Mouse (Mus musculus) myocyte (in vitro differentiated cells): ENCODE data around the gene Cldn22. TPM values are rescaled to one million over a fixed set of nuclear protein-coding genes. Genes with fewer than 3 reads are reported as not detected.
A peak's percentile ranks its signal among the peaks of the same experiment; 100 is the strongest.

Experiments used
- H3K27me3 ChIP-seq: one replicate; pipeline ENCODE4 v1.6.1; 2011; ENCODE audit not compliant: control insufficient read depth, insufficient read depth, insufficient read length
- H3K36me3 ChIP-seq: one replicate; pipeline ENCODE4 v1.6.1; 2011; ENCODE audit not compliant: control insufficient read depth, insufficient read depth
- H3K4me2 ChIP-seq: one replicate; pipeline ENCODE4 v1.6.1; 2011; ENCODE audit warnings: low read depth, control low read depth
- H3K4me3 ChIP-seq: one replicate; pipeline ENCODE4 v1.5.1; 2011; ENCODE audit warnings: mild to moderate bottlenecking, control low read depth, moderate library complexity
- H3K79me2 ChIP-seq: one replicate; pipeline ENCODE4 v1.6.1; 2011; ENCODE audit not compliant: control insufficient read depth, insufficient read depth
- H3ac ChIP-seq: one replicate; pipeline ENCODE4 v1.6.1; 2011; ENCODE audit not compliant: control insufficient read depth, insufficient read length
- CEBPB ChIP-seq: IDR thresholded peaks from 2 replicates; pipeline ENCODE4 v1.6.1; 2011; ENCODE audit warnings: mild to moderate bottlenecking, moderate library complexity; ENCODE audit not compliant: poor library complexity, insufficient read depth, severe bottlenecking
- E2F4 ChIP-seq: IDR thresholded peaks from one replicate; pipeline ENCODE4 v1.6.1; 2011; ENCODE audit warnings: mild to moderate bottlenecking, control low read depth, moderate library complexity; ENCODE audit not compliant: insufficient read depth
- MAX ChIP-seq: IDR thresholded peaks from one replicate; pipeline ENCODE4 v1.6.1; 2011; ENCODE audit warnings: low read depth, mild to moderate bottlenecking, control low read depth
- MYOD1 ChIP-seq, 3 experiments: IDR thresholded peaks; one replicate each; pipeline ENCODE4 v1.6.1; 2011; ENCODE audit warnings: control low read depth in 2 of 3, low read depth in 2 of 3, mild to moderate bottlenecking in 2 of 3, moderate library complexity in 1 of 3; ENCODE audit not compliant: insufficient read length in 2 of 3, control insufficient read depth in 1 of 3
- MYOG ChIP-seq, 3 experiments: IDR thresholded peaks; one replicate each; pipeline ENCODE4 v1.6.1; 2011; ENCODE audit warnings: control low read depth in 2 of 3, low read depth in 2 of 3, mild to moderate bottlenecking in 2 of 3; ENCODE audit not compliant: insufficient read length in 2 of 3, control insufficient read depth in 1 of 3, insufficient read depth in 1 of 3
- POLR2A ChIP-seq: IDR thresholded peaks from one replicate; pipeline ENCODE4 v1.6.1; 2011; ENCODE audit warnings: low read depth, mild to moderate bottlenecking, control low read depth, moderate library complexity; ENCODE audit not compliant: insufficient read length
- POLR2AphosphoS2 ChIP-seq: IDR thresholded peaks from one replicate; pipeline ENCODE4 v1.6.1; 2011; ENCODE audit warnings: low read depth, control low read depth; ENCODE audit not compliant: insufficient read length
- REST ChIP-seq: IDR thresholded peaks from one replicate; pipeline ENCODE4 v1.6.1; 2011; ENCODE audit warnings: mild to moderate bottlenecking, control low read depth, moderate library complexity; ENCODE audit not compliant: insufficient read depth, insufficient read length
- SRF ChIP-seq: IDR thresholded peaks from one replicate; pipeline ENCODE4 v1.6.1; 2011; ENCODE audit warnings: low read depth; ENCODE audit not compliant: control insufficient read depth, insufficient read length
- TCF12 ChIP-seq: IDR thresholded peaks from one replicate; pipeline ENCODE4 v1.6.1; 2011; ENCODE audit warnings: mild to moderate bottlenecking, control low read depth; ENCODE audit not compliant: poor library complexity, insufficient read depth, severe bottlenecking
- TCF3 ChIP-seq: IDR thresholded peaks from one replicate; pipeline ENCODE4 v1.6.1; 2011; ENCODE audit warnings: low read depth, control low read depth; ENCODE audit not compliant: insufficient read length
- USF1 ChIP-seq: IDR thresholded peaks from one replicate; pipeline ENCODE4 v1.6.1; 2011; ENCODE audit warnings: low read depth, mild to moderate bottlenecking, control low read depth, moderate library complexity
- polyA plus RNA-seq: library from polyadenylated mRNA; unstranded; fragments of >200 nt; fragmentation: generic; extraction: Trizol; gene quantifications from one replicate; pipeline ENCODE4 v1.2.1, GENCODE M21; 2012; ENCODE audit warnings: missing spikeins

The Cldn22 gene
- polyA plus RNA-seq, 1 experiment = not detected

GRCm38 (mm10) chr8:47851824-47852502 is 27.7 kb downstream of the Cldn22 start:
- Histone ChIP-seq H3K79me2 (no peaks in the 10 kb centered on the region), H3ac (no peak overlapping the region), H3K27me3 (no peaks in the 10 kb centered on the region), H3K36me3 (peaks cover 22% of the 10 kb centered on the region), H3K4me3 (no peak overlapping the region), H3K4me2 (peak overlapping the region; percentile 32)
- TF ChIP-seq CEBPB (no peak), TCF12 (no peak), E2F4 (no peak), MYOD1 (IDR thresholded peaks at IDR 0.05; ENCODE audit: control insufficient read depth in 1 of 3, insufficient read length in 2 of 3, low read depth in 2 of 3) (no peak), REST (no peak), POLR2A (no peak), USF1 (no peak), TCF3 (no peak)

DNA sequence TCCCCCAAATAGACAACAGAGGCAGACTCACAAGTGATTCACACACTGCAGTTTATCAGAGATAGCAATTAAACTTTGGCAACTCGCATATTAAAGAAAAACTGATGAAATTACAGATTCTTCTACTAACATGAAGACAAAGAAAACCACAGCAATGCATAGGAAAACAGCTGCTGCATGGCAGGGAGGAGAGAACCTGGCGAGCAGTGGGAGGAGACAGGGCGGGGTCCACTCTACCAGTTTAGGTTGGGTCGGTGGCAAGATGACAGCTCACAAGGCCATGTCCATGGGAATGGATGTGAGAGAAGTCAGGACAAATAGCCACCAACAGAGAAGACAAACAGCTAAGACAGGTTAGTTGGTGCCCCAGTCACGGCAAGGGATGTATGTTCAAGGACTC is 28.5 kb downstream of the Cldn22 start:
- no peak overlapping the region for H3K4me3 ChIP-seq
- no peaks in the 10 kb centered on the region for H3K79me2 ChIP-seq
- TF ChIP-seq TCF12 = no peak
- peak in 2 of 3 experiments; percentile 57 to 59 for TF ChIP-seq MYOG (IDR thresholded peaks at IDR 0.05; ENCODE audit: control insufficient read depth in 1 of 3, insufficient read depth in 1 of 3, insufficient read length in 2 of 3, low read depth in 2 of 3)
- peak in 2 of 3 experiments; percentile 39 to 63 for TF ChIP-seq MYOD1 (IDR thresholded peaks at IDR 0.05; ENCODE audit: control insufficient read depth in 1 of 3, insufficient read length in 2 of 3, low read depth in 2 of 3)
- H3K4me2 ChIP-seq = peak overlapping the region; percentile 32
- peaks cover 22% of the 10 kb centered on the region for H3K36me3 ChIP-seq
- H3ac ChIP-seq = no peak overlapping the region
- H3K27me3 ChIP-seq = no peaks in the 10 kb centered on the region

DNA sequence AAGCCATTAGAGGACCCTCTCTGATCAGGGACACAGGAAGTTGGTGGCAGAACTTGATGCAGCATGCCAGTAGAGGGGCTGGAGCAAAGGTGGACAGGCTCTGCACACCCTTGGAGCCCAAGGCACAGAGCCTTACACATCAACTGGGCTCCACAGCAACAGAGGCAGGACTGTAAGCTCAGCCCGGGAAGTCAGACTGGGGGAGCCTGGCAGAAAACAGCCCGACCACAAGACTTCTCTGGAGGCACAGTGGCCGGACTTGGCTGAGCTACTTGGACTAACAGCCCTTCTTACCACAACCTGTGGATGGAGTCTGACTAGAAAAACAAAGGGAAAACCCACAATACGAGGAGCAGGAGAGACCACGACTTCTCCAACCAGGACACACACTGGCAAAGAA is 29.1 kb downstream of the Cldn22 start:
- Histone ChIP-seq H3K4me2 (no peak overlapping the region), H3K36me3 (peaks cover 22% of the 10 kb centered on the region), H3ac (no peak overlapping the region), H3K79me2 (no peaks in the 10 kb centered on the region), H3K4me3 (no peak overlapping the region), H3K27me3 (no peaks in the 10 kb centered on the region)
- TF ChIP-seq MYOG (IDR thresholded peaks at IDR 0.05; ENCODE audit: control insufficient read depth in 1 of 3, insufficient read depth in 1 of 3, insufficient read length in 2 of 3, low read depth in 2 of 3) = no peak

DNA sequence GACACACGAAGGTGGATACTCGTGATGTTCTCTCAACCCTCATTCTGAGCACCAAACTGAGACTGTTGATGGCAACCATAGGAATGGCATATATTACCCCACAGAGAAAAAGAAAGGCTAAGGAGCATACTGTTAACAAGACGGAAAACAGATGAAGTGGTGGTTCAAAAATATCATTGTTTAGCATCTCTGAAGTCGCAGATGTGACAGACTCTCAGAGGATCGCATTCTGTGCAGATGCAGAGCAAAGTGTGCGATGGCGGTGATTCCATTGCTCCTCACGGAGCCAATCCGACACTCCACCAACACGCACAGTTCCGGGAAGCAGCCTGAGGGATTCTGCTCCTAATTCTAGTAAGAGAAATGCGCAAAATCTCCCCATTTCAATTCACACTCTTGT is 35.0 kb downstream of the Cldn22 start:
- Histone ChIP-seq H3K79me2 (no peaks in the 10 kb centered on the region), H3K4me3 (no peak overlapping the region), H3K36me3 (peaks cover 12% of the 10 kb centered on the region), H3K4me2 (no peak overlapping the region), H3ac (no peak overlapping the region), H3K27me3 (no peaks in the 10 kb centered on the region)
- no peak for TF ChIP-seq POLR2AphosphoS2
- TF ChIP-seq E2F4 = no peak
- TF ChIP-seq TCF3 = no peak
- TF ChIP-seq POLR2A = no peak
- TF ChIP-seq MYOG (IDR thresholded peaks at IDR 0.05; ENCODE audit: control insufficient read depth in 1 of 3, insufficient read depth in 1 of 3, insufficient read length in 2 of 3, low read depth in 2 of 3) = no peak
- no peak for TF ChIP-seq SRF
- no peak for TF ChIP-seq REST
- TF ChIP-seq TCF12 = no peak
- no peak for TF ChIP-seq MAX
- no peak for TF ChIP-seq MYOD1 (IDR thresholded peaks at IDR 0.05; ENCODE audit: control insufficient read depth in 1 of 3, insufficient read length in 2 of 3, low read depth in 2 of 3)
- TF ChIP-seq CEBPB = no peak
- TF ChIP-seq USF1 = no peak

- Histone ChIP-seq H3ac (no peak overlapping the region), H3K4me2 (no peak overlapping the region), H3K36me3 (peaks cover 14% of the 10 kb centered on the region), H3K79me2 (no peaks in the 10 kb centered on the region), H3K4me3 (no peak overlapping the region), H3K27me3 (no peaks in the 10 kb centered on the region)
- no peak for TF ChIP-seq TCF12
- TF ChIP-seq MYOD1 (IDR thresholded peaks at IDR 0.05; ENCODE audit: control insufficient read depth in 1 of 3, insufficient read length in 2 of 3, low read depth in 2 of 3) = no peak
- TF ChIP-seq REST = no peak
- TF ChIP-seq CEBPB = no peak
These were observed 42.3 kb downstream of the Cldn22 start for GRCm38 (mm10) chr8:47866568-47866967.
